Mouse (Mus musculus) kidney, embryonic 15.5 days (tissue): Measurements from ENCODE around the gene Guca1b. TPM values are rescaled to one million over a fixed set of nuclear protein-coding genes. Genes with fewer than 3 reads are reported as not detected.

ENCODE experiments used
- ATAC-seq: fragments of 200-750 bp; cut with Nextera tagmentation; replicated peaks from 2 replicates; pipeline ENCODE4 v1.8.0; 2017; ENCODE audit warnings: moderate TSS enrichment; ENCODE audit not compliant: low FRiP score
- H3K27ac ChIP-seq: fragments of 300-500 bp; sonication (generic); 2 replicates; pipeline ENCODE4 v1.5.1; 2015; ENCODE audit warnings: mild to moderate bottlenecking, inconsistent platforms
- H3K27me3 ChIP-seq: fragments of 300-500 bp; sonication (generic); 2 replicates; pipeline ENCODE4 v1.6.1; 2015; ENCODE audit warnings: inconsistent platforms
- H3K36me3 ChIP-seq: fragments of 300-500 bp; sonication (generic); 2 replicates; pipeline ENCODE4 v1.6.1; 2015; ENCODE audit warnings: inconsistent platforms
- H3K4me1 ChIP-seq: fragments of 300-500 bp; sonication (generic); 2 replicates; pipeline ENCODE4 v1.6.1; 2015; ENCODE audit warnings: inconsistent platforms
- H3K4me2 ChIP-seq: fragments of 300-500 bp; sonication (generic); 2 replicates; pipeline ENCODE4 v1.6.1; 2015; ENCODE audit warnings: moderate library complexity, mild to moderate bottlenecking, inconsistent platforms
- H3K4me3 ChIP-seq: fragments of 300-500 bp; sonication (generic); replicated peaks from 2 replicates; pipeline ENCODE4 v1.5.1; 2015; ENCODE audit warnings: mild to moderate bottlenecking, inconsistent platforms
- H3K9ac ChIP-seq: fragments of 300-500 bp; sonication (generic); 2 replicates; pipeline ENCODE4 v1.6.1; 2015; ENCODE audit warnings: mild to moderate bottlenecking, inconsistent platforms
- H3K9me3 ChIP-seq: fragments of 300-500 bp; sonication (generic); replicated peaks from 2 replicates; pipeline ENCODE4 v1.6.1; 2016; ENCODE audit warnings: inconsistent platforms
- WGBS: fragments of 180-500 bp; shearing (Covaris S2); methylation state at CpG from one replicate; pipeline ENCODE4 v1.1.7; 2015; ENCODE audit warnings: mixed read lengths; 5-methylcytosine and 5-hydroxymethylcytosine counted together
- polyA plus RNA-seq: library from polyadenylated mRNA; unstranded; fragments of >200 nt; fragmentation: Nextera tagmentation; extraction: Ambion mirVana; gene quantifications from 2 replicates; pipeline ENCODE4 v1.2.1, GENCODE M21; 2015

Guca1b gene
- polyA plus RNA-seq, result 1.9 and 2.3 TPM in 2 replicates

DNA sequence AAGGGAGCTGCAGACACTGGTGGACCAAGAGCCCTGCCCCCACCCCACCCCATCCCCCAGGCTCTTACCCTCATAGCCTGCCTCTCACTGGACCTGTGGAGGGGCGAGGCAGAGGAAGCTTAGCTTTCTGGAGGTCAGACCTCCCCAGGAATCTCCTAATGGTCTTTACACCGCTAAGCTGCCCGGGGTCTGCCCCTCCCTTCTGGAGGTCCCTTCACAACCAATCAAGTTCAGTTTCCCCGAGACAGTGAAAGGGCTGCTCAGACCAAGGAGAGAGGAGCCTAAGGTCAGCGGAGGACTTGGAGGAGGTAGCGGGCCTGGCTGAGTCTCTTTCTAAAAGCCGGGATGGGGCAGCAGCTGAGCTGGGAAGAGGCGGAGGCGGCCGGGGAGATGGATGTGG lies at the start of gene Guca1b:
Guca1b (plus strand) TSS at position 249 of the 400 bp plus-strand sequence.
- no peak for ATAC-seq
- H3K9ac ChIP-seq, result no peak within 1 kb of the TSS
- no peaks in the 10 kb centered on the region for H3K9me3 ChIP-seq
- no peaks in the 10 kb centered on the region for H3K27me3 ChIP-seq
- peak within 1 kb of the TSS; percentile 7; the same call in 1 of the 2 replicates for H3K4me2 ChIP-seq
- no peak within 1 kb of the TSS for H3K4me3 ChIP-seq
- WGBS, result 32% methylated on average over 10 of the region's 10 CpGs
- H3K36me3 ChIP-seq, result peaks cover 16% of the 10 kb centered on the region
- no peak within 1 kb of the TSS for H3K27ac ChIP-seq
- H3K4me1 ChIP-seq, result peaks cover 10% of the 10 kb centered on the region; the same call in 1 of the 2 replicates

DNA sequence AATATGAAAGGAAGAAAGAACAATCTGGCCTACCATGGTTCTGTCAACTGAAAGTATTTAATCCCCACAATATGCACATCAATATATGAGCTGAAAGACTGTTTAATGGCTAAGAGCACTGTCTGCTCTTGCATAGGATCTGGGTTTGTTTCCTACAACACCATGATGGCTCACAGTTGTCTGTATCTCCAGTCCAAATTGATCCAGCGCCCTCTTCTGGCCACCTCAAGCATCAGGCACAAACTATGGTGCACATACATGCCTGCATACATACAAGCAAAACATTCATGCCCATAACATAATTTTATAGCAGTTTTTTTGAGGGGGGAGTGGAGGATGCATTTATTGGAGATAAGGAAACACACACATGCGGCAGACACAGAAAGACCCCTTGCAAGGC lies 42.1 kb upstream of the Guca1b start:
- Histone ChIP-seq H3K4me3 (no peak overlapping the region), H3K27me3 (no peaks in the 10 kb centered on the region), H3K4me1 (no peaks in the 10 kb centered on the region), H3K36me3 (peaks cover 95% of the 10 kb centered on the region), H3K4me2 (no peak overlapping the region), H3K9ac (no peak overlapping the region), H3K27ac (no peak overlapping the region), H3K9me3 (peaks cover 6% of the 10 kb centered on the region)
- WGBS, result 85% methylated on average over 2 of the region's 2 CpGs
- no peak for ATAC-seq

DNA sequence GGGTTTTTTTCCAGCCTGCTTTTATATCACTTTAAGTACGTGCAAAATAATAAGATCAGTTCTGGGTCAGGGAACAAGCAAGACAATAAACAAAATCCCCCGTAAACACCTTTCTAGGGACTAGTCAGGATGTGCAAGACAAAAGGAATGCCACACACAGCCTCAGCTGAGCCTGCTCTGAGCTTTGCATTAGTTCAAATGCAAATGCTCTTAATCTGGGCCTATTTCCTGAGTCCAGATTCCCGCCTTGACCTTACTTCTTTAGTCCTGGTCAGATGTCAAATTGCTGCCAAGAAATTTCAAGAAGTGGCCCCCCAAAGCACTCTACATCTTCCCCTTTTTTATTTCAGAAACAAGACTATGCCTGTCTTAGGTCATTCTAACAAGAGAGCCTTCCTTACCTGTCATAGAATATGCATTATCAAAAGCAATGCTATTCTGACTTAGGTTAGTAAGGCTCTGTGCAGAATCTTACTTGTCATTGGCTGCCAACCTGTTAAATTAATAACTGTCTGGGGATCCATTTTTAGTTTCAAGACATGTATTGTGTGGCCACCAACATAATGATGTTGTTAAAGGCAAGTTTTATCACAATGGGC lies 35.4 kb upstream of the Guca1b start:
- ATAC-seq, result no peak
- H3K36me3 ChIP-seq, result peaks cover 100% of the 10 kb centered on the region
- H3K9ac ChIP-seq, result no peak overlapping the region
- peaks cover 32% of the 10 kb centered on the region for H3K9me3 ChIP-seq
- H3K4me3 ChIP-seq, result no peak overlapping the region
- WGBS, result 86% methylated on average over 3 of the region's 3 CpGs
- no peak overlapping the region for H3K4me2 ChIP-seq
- no peak overlapping the region for H3K27ac ChIP-seq
- H3K27me3 ChIP-seq, result no peaks in the 10 kb centered on the region
- no peaks in the 10 kb centered on the region for H3K4me1 ChIP-seq

DNA sequence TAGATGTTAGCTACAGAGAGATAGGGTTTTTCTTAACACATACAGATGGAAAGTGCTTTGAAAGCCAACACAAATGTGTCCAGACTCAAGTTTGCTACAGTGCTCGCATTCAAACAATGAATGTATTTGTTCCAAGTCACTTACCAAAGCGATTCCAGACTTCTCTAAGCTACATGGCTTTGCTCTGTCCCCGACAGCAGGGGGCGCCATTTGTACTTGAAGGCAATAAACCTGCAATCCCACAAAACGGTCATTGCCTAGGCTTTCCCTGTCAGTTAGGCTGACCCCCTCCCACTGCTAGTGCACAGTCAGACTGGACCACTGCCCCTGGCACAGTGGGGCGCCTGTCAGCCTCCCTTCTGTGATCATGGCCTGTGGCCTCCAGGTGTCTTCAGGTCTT lies 25.2 kb upstream of the Guca1b start:
- no peaks in the 10 kb centered on the region for H3K9me3 ChIP-seq
- no peak overlapping the region for H3K4me3 ChIP-seq
- no peak overlapping the region for H3K9ac ChIP-seq
- 55% methylated on average over 6 of the region's 6 CpGs for WGBS
- H3K4me1 ChIP-seq, result no peaks in the 10 kb centered on the region
- no peaks in the 10 kb centered on the region for H3K27me3 ChIP-seq
- no peak overlapping the region for H3K27ac ChIP-seq
- peaks cover 60% of the 10 kb centered on the region for H3K36me3 ChIP-seq
- no peak overlapping the region for H3K4me2 ChIP-seq
- no peak for ATAC-seq

DNA sequence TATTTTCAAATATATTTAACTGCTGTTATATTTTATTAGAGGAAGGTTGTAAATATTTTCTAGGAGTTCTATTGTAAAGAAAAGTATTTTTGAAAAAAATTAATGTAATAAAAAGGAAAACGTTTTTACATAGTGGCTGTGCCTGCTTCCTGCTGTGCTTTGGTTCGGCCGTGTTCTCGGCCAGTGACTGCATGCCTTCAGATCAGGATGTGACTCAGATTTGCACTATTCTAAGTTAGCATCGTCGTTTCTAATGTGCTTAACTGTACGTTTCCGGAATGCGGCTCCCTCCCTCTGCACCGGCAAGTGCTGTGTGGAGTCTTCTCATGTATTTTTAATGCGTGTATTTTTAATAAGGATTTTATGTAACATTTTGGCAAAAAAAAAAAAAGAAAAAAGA lies 23.9 kb upstream of the Guca1b start:
- 90% methylated on average over 11 of the region's 11 CpGs for WGBS
- Histone ChIP-seq H3K4me3 (no peak overlapping the region), H3K4me2 (no peak overlapping the region), H3K36me3 (peaks cover 47% of the 10 kb centered on the region), H3K4me1 (no peaks in the 10 kb centered on the region), H3K9ac (no peak overlapping the region), H3K9me3 (no peaks in the 10 kb centered on the region), H3K27me3 (no peaks in the 10 kb centered on the region), H3K27ac (no peak overlapping the region)
- no peak for ATAC-seq

DNA sequence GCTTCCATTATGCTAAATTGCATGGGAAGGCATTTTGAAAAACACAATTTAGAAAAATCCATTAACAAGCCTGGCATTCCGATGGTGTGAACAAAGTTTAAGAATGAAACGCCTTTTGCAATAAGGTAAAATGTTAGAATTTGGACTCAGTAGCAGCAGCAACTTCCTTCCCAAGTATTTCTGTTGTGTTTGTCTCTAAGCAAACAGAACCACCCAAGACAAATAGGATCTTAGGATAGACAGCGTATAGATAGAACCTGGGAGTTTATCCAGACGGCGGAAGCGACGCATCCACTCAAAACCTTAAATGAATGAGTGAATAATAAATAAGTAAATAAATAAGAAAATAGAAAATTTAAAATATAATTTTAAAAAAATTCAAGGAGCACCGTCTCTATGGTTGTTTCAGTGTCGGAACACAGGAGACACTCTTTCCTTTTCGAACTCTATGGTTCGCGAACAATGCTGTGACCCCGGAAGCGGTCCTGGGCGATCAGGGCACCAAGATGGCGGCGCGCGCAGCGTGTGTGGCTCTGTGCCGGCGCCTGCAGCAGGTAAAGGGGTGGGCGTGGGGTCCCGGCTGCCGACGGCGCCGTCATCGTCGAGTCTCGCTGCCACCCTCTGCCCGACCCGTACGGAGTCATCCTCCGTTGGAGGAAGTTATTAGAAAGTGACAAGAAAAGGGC lies 16.6 kb upstream of the Guca1b start, which contains the start of gene Mrps10:
Mrps10 (plus strand) TSS at position 487 of the 686 bp plus-strand sequence.
- H3K36me3 ChIP-seq, result peaks cover 15% of the 10 kb centered on the region
- H3K9me3 ChIP-seq, result no peaks in the 10 kb centered on the region
- peak within 1 kb of the TSS; percentile 66 for H3K4me3 ChIP-seq
- 4% methylated on average over 35 of the region's 35 CpGs for WGBS
- H3K9ac ChIP-seq, result peak within 1 kb of the TSS; percentile 67
- no peaks in the 10 kb centered on the region; the same call in 1 of the 2 replicates for H3K27me3 ChIP-seq
- peak within 1 kb of the TSS; percentile 79 for H3K4me2 ChIP-seq
- peaks cover 27% of the 10 kb centered on the region for H3K4me1 ChIP-seq
- H3K27ac ChIP-seq, result peak within 1 kb of the TSS; percentile 38
- peak; percentile 88 for ATAC-seq

DNA sequence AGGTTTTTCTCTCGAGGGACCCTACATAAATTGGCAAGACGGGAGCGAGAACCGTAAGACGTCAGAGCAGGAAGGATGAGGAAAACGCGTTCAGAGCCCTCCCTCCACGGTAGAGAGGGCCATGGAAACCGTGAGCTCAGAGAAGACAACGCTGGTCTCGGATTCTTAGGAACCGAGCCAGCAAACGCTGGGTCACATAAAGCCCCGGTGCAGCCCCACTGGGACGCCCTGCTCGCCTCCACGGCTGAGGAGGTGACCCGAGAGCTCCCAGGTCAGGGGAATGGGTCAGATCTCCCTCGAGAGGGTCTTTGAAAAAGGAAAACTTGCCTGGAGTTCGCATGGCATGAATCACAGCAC lies 16.1 kb upstream of the Guca1b start:
- Histone ChIP-seq H3K9ac (peak overlapping the region; percentile 67), H3K27me3 (no peaks in the 10 kb centered on the region; the same call in 1 of the 2 replicates), H3K4me2 (peak overlapping the region; percentile 79), H3K4me1 (peaks cover 27% of the 10 kb centered on the region), H3K4me3 (peak overlapping the region; percentile 66), H3K9me3 (no peaks in the 10 kb centered on the region), H3K27ac (peak overlapping the region; percentile 38), H3K36me3 (peaks cover 20% of the 10 kb centered on the region)
- WGBS, result under 1% methylated on average over 20 of the region's 20 CpGs
- ATAC-seq, result peak; percentile 23; the same call in 1 of the 2 replicates

DNA sequence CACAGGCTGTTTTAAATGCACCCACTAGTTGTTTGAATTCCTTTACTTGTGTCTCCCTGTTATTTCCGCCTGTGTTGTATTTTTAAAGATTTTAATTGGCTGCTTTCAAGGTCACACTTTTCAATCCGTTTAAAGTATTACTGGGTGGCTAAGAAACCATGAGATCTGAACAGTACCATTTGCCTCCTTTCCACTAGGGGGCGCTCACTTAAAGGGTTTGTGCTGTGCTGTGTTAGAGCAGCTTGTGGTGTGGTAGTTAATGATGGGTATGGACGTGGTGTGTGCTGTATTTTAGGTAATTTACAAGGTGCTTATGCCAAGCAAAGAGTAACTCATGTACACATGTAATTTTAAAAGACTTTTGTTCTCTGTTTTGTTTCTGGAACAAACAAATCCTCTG lies 13.7 kb upstream of the Guca1b start:
- peaks cover 44% of the 10 kb centered on the region for H3K36me3 ChIP-seq
- ATAC-seq, result peak; percentile 72
- H3K4me2 ChIP-seq, result no peak overlapping the region
- no peak overlapping the region for H3K4me3 ChIP-seq
- H3K27ac ChIP-seq, result no peak overlapping the region
- H3K9me3 ChIP-seq, result no peaks in the 10 kb centered on the region
- H3K4me1 ChIP-seq, result peaks cover 27% of the 10 kb centered on the region
- no peaks in the 10 kb centered on the region; the same call in 1 of the 2 replicates for H3K27me3 ChIP-seq
- WGBS, result 11% methylated on average over 4 of the region's 4 CpGs
- H3K9ac ChIP-seq, result no peak overlapping the region

DNA sequence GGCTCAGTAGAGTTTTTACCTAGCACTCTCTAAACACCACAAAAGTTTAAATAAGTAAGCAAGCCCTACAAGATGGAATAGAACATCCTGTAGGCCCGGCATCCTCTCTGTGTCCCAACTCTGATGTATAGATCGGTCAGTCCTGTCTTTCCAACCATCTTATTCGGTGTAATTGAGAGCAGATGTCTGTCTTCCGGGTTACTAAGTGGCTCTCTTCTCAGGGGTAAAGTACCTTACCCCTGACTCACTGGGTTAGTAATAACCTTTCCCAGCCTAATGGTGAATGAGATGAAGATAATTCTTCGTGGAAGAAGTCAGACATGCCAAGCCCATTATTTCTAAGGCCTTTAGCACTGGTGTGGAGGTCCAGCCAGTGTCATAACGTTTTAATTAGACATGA lies 11.2 kb upstream of the Guca1b start:
- Histone ChIP-seq H3K27ac (no peak overlapping the region), H3K27me3 (no peaks in the 10 kb centered on the region), H3K4me3 (no peak overlapping the region), H3K36me3 (peaks cover 69% of the 10 kb centered on the region), H3K9ac (no peak overlapping the region), H3K4me1 (peaks cover 24% of the 10 kb centered on the region), H3K9me3 (no peaks in the 10 kb centered on the region), H3K4me2 (no peak overlapping the region)
- ATAC-seq, result no peak
- 86% methylated on average over 6 of the region's 6 CpGs for WGBS

DNA sequence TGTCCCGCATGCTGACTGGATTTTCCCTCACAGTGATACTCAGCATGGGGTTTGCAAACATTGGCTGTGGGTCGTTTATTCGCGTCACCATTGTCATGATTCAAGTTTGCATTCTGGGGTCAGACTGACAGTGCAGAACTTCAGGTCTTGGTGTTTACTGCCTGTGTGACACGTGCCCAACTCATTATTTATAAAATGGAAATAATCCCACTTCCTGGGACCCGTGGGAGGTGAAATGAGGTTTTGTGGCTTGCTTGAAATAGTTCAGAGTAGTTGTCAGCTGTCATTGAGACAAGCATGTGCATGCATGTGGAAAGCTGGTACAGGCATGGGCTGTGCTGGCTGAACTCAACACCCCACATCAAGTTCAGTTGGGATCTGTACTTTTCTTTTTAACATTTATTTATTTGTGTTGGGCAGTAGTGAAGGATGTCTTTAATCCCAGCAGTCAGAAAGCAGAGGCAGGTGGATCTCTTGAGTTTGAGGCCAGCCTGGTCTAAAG lies 8.4 kb upstream of the Guca1b start:
- no peaks in the 10 kb centered on the region for H3K4me1 ChIP-seq
- H3K27me3 ChIP-seq, result no peaks in the 10 kb centered on the region
- ATAC-seq, result no peak
- WGBS, result 85% methylated on average over 6 of the region's 6 CpGs
- no peak overlapping the region for H3K4me3 ChIP-seq
- peaks cover 97% of the 10 kb centered on the region for H3K36me3 ChIP-seq
- H3K9me3 ChIP-seq, result no peaks in the 10 kb centered on the region
- no peak overlapping the region for H3K27ac ChIP-seq
- H3K4me2 ChIP-seq, result no peak overlapping the region
- no peak overlapping the region for H3K9ac ChIP-seq

DNA sequence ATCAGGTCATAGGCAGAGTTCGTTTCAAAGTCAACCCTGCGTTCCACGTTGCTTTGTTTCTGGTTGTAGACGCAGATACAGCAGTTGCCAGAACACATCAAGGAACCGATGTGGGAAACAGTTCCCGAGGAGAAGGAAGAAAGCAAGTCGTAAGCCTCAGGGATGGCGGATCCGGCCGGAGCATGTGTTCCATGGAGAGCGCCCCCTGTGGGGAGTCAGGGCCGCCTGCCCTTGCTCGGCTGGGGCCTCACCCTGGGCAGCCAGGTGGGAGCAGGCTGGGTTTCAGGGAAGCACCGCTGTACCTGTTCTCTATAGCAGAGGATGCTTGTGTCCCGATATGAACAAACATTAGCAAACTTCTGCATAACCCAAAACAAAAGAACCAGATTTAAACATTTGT lies 7.1 kb upstream of the Guca1b start:
- Histone ChIP-seq H3K27me3 (no peaks in the 10 kb centered on the region), H3K4me2 (no peak overlapping the region), H3K27ac (no peak overlapping the region), H3K4me1 (no peaks in the 10 kb centered on the region), H3K36me3 (peaks cover 86% of the 10 kb centered on the region), H3K9ac (no peak overlapping the region), H3K9me3 (no peaks in the 10 kb centered on the region), H3K4me3 (no peak overlapping the region)
- 83% methylated on average over 15 of the region's 15 CpGs for WGBS
- ATAC-seq, result no peak

DNA sequence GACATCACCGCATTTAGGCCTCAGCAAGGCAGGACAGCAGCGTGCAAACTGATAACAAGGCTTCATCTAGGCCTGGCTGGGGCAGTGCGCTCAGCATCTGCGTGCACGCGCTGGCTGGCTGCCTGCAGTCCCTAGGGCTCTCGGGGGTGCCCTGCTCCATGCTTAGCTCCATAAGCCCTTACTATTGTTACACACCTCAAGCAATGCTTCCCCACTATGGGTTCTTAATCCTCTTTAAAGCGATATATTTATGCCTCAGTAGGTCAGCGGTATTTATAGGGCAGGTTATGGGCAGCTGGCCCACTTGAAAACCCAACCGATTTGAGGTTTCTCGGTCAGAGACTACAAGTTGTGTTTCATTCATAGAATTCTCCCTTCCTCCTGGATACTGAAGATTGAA lies 3.3 kb upstream of the Guca1b start:
- 80% methylated on average over 11 of the region's 11 CpGs for WGBS
- Histone ChIP-seq H3K36me3 (peaks cover 48% of the 10 kb centered on the region), H3K4me3 (no peak overlapping the region), H3K27me3 (no peaks in the 10 kb centered on the region), H3K27ac (no peak overlapping the region), H3K4me2 (no peak overlapping the region), H3K4me1 (peaks cover 10% of the 10 kb centered on the region; the same call in 1 of the 2 replicates), H3K9ac (no peak overlapping the region), H3K9me3 (no peaks in the 10 kb centered on the region)
- no peak for ATAC-seq
